ENCODE assay signal across 9 mouse cellular contexts in the genomic region with DNA sequence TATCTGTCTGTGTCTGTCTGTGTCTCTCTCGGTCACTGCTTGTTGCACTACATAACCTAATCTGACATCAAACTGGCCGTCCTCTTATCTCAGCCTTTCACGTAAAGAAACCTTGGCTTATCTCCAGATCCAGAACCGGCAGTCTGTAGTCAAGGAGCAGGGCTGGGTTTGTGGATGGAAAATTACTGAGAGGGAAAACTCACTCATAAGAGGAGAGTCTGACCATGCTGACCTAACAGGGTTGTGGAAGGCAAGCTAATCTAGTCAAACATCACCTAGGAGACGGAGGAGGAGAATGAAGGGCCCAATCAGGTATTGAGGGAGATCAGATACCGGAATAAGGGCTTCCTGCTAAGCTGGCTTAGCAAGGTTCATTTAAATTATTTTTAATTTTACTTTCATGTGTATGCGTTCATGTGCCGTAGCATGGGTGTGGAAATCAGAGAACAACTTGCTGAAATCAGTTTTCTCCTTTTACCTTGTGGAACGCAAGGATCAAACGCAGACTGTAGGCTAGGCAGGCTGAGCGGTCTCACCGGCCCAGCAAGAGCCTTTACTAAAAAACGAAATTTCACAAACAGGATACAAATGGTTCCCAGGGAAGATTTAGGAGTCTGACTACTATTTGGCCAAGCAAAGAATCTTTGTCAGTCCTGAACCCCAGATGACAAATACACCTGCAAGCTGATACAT. TPM values are rescaled to one million over a fixed set of nuclear protein-coding genes. Genes with fewer than 3 reads are reported as not detected.
DNase-seq lines count a peak whose midpoint lies in the region; ATAC-seq and TF ChIP-seq lines count a peak whose summit lies in the region.
"Had no signal": no experiment of that assay in that cellular context is flagged by ENCODE, and none has a peak within 500 bp of the region (broad histone marks: within the 10 kb centered on the region; RNA-seq: fewer than 3 reads in every experiment).

No protein-coding gene starts in this region.

- TF ChIP-seq RAD21 in MEL (IDR thresholded peaks at IDR 0.05; ENCODE audit: low read depth, low read length) = no peak

- intact Hi-C loops in heart, postnatal 36 days (cut with DNase I) = no loop called here

- peak overlapping the region; percentile 38 for H3K9ac ChIP-seq in MEL (ENCODE audit: control insufficient read depth, low read depth, low read length, poor library complexity, severe bottlenecking)
- H3K9ac ChIP-seq in embryonic facial prominence, embryonic 15.5 days = no peak overlapping the region
- H3K9ac ChIP-seq in lung, embryonic 14.5 days = no peak overlapping the region
- H3K9ac ChIP-seq: neural tube, embryonic 12.5 days had no signal

- no peaks in the 10 kb centered on the region for H3K79me2 ChIP-seq in MEL (ENCODE audit: control insufficient read depth, insufficient read depth, low read length, poor library complexity)

- peak overlapping the region; percentile 56; the same call in 1 of the 2 replicates for H3K27ac ChIP-seq in heart, embryonic 10.5 days
- H3K27ac ChIP-seq in MEL (ENCODE audit: control insufficient read depth, low read depth, low read length) = peak overlapping the region; percentile 35
- H3K27ac ChIP-seq in embryonic facial prominence, embryonic 15.5 days (replicated peaks) = peak overlapping the region; percentile 52
- peak overlapping the region; percentile 9; the same call in 1 of the 2 replicates for H3K27ac ChIP-seq in lung, embryonic 14.5 days (ENCODE audit: low read depth)
- H3K27ac ChIP-seq: neural tube, embryonic 12.5 days had no signal

- DNase-seq in heart, embryonic 10.5 days (ENCODE audit: low spot score) = no peak
- no peak for DNase-seq in heart, postnatal 36 days
- DNase-seq in MEL (ENCODE audit: low read depth, low spot score) = peak; percentile 68
- peak; percentile 56 for DNase-seq in lung, embryonic 14.5 days
- no peak for DNase-seq in right cerebral cortex, postnatal 36 days (ENCODE audit: low spot score in 2 of 2)
- no peak for DNase-seq in embryo, embryonic 10 days (ENCODE audit: low spot score)
- no peak for DNase-seq in layer of hippocampus, adult 18-20 months (ENCODE audit: low spot score in 2 of 2)

- H3K9me3 ChIP-seq in heart, embryonic 10.5 days = no peaks in the 10 kb centered on the region
- H3K9me3 ChIP-seq in MEL (replicated peaks; ENCODE audit: insufficient read depth, low read length) = no peaks in the 10 kb centered on the region
- H3K9me3 ChIP-seq in embryonic facial prominence, embryonic 15.5 days (replicated peaks) = no peaks in the 10 kb centered on the region
- H3K9me3 ChIP-seq in lung, embryonic 14.5 days (ENCODE audit: low read depth, low read length) = no peaks in the 10 kb centered on the region
- H3K9me3 ChIP-seq: neural tube, embryonic 12.5 days had no signal

- H3K36me3 ChIP-seq in heart, embryonic 10.5 days = no peaks in the 10 kb centered on the region
- H3K36me3 ChIP-seq in MEL (ENCODE audit: control insufficient read depth in 1 of 2, insufficient read depth in 2 of 2, low read length in 2 of 2) = peaks cover 0 to 8% of the 10 kb centered on the region in 2 experiments; a peak in 2 of 4 replicates
- no peaks in the 10 kb centered on the region for H3K36me3 ChIP-seq in embryonic facial prominence, embryonic 15.5 days
- H3K36me3 ChIP-seq in lung, embryonic 14.5 days (ENCODE audit: insufficient read depth) = no peaks in the 10 kb centered on the region
- H3K36me3 ChIP-seq: neural tube, embryonic 12.5 days had no signal

- no peaks in the 10 kb centered on the region for H3K27me3 ChIP-seq in heart, embryonic 10.5 days (ENCODE audit: insufficient read depth, poor library complexity, severe bottlenecking)
- H3K27me3 ChIP-seq in MEL (ENCODE audit: control insufficient read depth in 1 of 2, insufficient read depth in 2 of 2, low read length in 2 of 2) = no peaks in the 10 kb centered on the region
- H3K27me3 ChIP-seq in embryonic facial prominence, embryonic 15.5 days = no peaks in the 10 kb centered on the region
- H3K27me3 ChIP-seq in lung, embryonic 14.5 days (ENCODE audit: insufficient read depth, low read length) = no peaks in the 10 kb centered on the region
- H3K27me3 ChIP-seq: neural tube, embryonic 12.5 days had no signal

- H3K4me3 ChIP-seq in heart, embryonic 10.5 days = no peak overlapping the region
- H3K4me3 ChIP-seq in MEL (ENCODE audit: control insufficient read depth in 1 of 2, insufficient read depth in 1 of 2, low read depth in 2 of 2, low read length in 2 of 2) = peak overlapping the region; percentile 33 to 58
- no peak overlapping the region for H3K4me3 ChIP-seq in embryonic facial prominence, embryonic 15.5 days (replicated peaks)
- H3K4me3 ChIP-seq in lung, embryonic 14.5 days (ENCODE audit: low read depth, low read length) = no peak overlapping the region
- H3K4me3 ChIP-seq: neural tube, embryonic 12.5 days had no signal

- TF ChIP-seq POLR2A in MEL (IDR thresholded peaks at IDR 0.05; ENCODE audit: control insufficient read depth in 1 of 2, insufficient read depth in 1 of 2, low read depth in 1 of 2, low read length in 2 of 2, poor library complexity in 1 of 2) = peak in 1 of 2 experiments; percentile 38; a peak in 1 of 4 replicates

- TF ChIP-seq EP300 in MEL (IDR thresholded peaks at IDR 0.05; ENCODE audit: low read depth in 1 of 2, low read length in 2 of 2) = peak; percentile 26 to 51; a peak in 2 of 4 replicates

- peak overlapping the region; percentile 6; the same call in 1 of the 2 replicates for H3K4me2 ChIP-seq in embryonic facial prominence, embryonic 15.5 days (replicated peaks)
- peak overlapping the region; percentile 35 for H3K4me2 ChIP-seq in lung, embryonic 14.5 days
- H3K4me2 ChIP-seq: neural tube, embryonic 12.5 days had no signal

- peaks cover 23% of the 10 kb centered on the region for H3K4me1 ChIP-seq in heart, embryonic 10.5 days
- peaks cover 0 to 22% of the 10 kb centered on the region in 2 experiments; a peak in 2 of 4 replicates for H3K4me1 ChIP-seq in MEL (ENCODE audit: control insufficient read depth in 1 of 2, insufficient read depth in 2 of 2, low read length in 2 of 2)
- peaks cover 9% of the 10 kb centered on the region; the same call in 1 of the 2 replicates for H3K4me1 ChIP-seq in embryonic facial prominence, embryonic 15.5 days
- H3K4me1 ChIP-seq in lung, embryonic 14.5 days (ENCODE audit: insufficient read depth) = no peaks in the 10 kb centered on the region

- no peak for TF ChIP-seq CTCF in MEL (IDR thresholded peaks at IDR 0.05 in 2 of 3, conservative IDR thresholded peaks at IDR 0.05 in 1 of 3; ENCODE audit: control insufficient read depth in 1 of 3, insufficient read depth in 1 of 3, low read depth in 2 of 3, low read length in 3 of 3, poor library complexity in 1 of 3, severe bottlenecking in 1 of 3)
- no peak for TF ChIP-seq CTCF in lung, embryonic 14.5 days (IDR thresholded peaks at IDR 0.05; ENCODE audit: low read depth)

- WGBS in heart, embryonic 10.5 days = 49% methylated on average over 13 of the region's 13 CpGs
- 53% methylated on average over 13 of the region's 13 CpGs for WGBS in embryonic facial prominence, embryonic 15.5 days
- 39% methylated on average over 13 of the region's 13 CpGs for WGBS in lung, embryonic 14.5 days

- peak; percentile 66 for ATAC-seq in embryonic facial prominence, embryonic 15.5 days (ENCODE audit: insufficient number of reproducible peaks, low FRiP score, low TSS enrichment, low read depth)
- peak; percentile 74 for ATAC-seq in lung, embryonic 14.5 days (ENCODE audit: insufficient read depth)

TF ChIP-seq in MEL, 35 proteins besides CTCF, POLR2A, EP300 and RAD21 (continues in another document):
- TF ChIP-seq HCFC1 (IDR thresholded peaks at IDR 0.05; ENCODE audit: low read depth, low read length) (peak; percentile 38; the same call in 1 of the 2 replicates), MEF2A (IDR thresholded peaks at IDR 0.05; ENCODE audit: extremely low read depth, insufficient replicate concordance, low read depth, low read length, poor library complexity, severe bottlenecking) (no peak), MXI1 (IDR thresholded peaks at IDR 0.05; ENCODE audit: low read depth, low read length) (peak; percentile 83), TBP (IDR thresholded peaks at IDR 0.05; ENCODE audit: low read depth, low read length) (no peak), ZKSCAN1 (IDR thresholded peaks at IDR 0.05; ENCODE audit: low read depth, low read length) (no peak), CHD2 (IDR thresholded peaks at IDR 0.05; ENCODE audit: low read length) (no peak), RCOR1 (IDR thresholded peaks at IDR 0.05; ENCODE audit: low read depth, low read length) (0 out of 2 replicates have a peak, but pooled peaks have one; percentile 46)

RNA-seq across cellular contexts. Expression of a gene that starts 12.1 kb away (rescaled TPM):
- 9.0 and 11.0 TPM in 2 replicates for polyA plus RNA-seq in heart, embryonic 10.5 days (2016; fragmentation: Nextera tagmentation; extraction: Ambion mirVana)
- 1 to 10 TPM; 2.5 to 3.9 TPM for total RNA-seq in heart, postnatal 36 days (2021)
- total RNA-seq in MEL (2012; rRNA removed) = not detected in 2 replicates
- polyA plus RNA-seq in MEL (2012; ENCODE audit: insufficient read depth in 1 of 2, insufficient read length in 2 of 2, low read depth in 1 of 2, low replicate concordance in 2 of 2, missing spikeins in 1 of 2) = under 1 TPM in 1 of 2 experiments, not detected in 1; 0.49 TPM
- 4.1 and 4.8 TPM in 2 replicates for polyA plus RNA-seq in embryonic facial prominence, embryonic 15.5 days (2015; fragmentation: Nextera tagmentation; extraction: Ambion mirVana)
- 7.5 and 8.0 TPM in 2 replicates for polyA plus RNA-seq in lung, embryonic 14.5 days (2014; fragmentation: Nextera tagmentation; extraction: Ambion mirVana)
- 10 to 100 TPM; 19.9 to 20.3 TPM for total RNA-seq in layer of hippocampus, adult 18-20 months (2021)

RNA-seq across cellular contexts. Expression of a gene that starts 14.6 kb away (rescaled TPM):
- polyA plus RNA-seq in heart, embryonic 10.5 days (2016; fragmentation: Nextera tagmentation; extraction: Ambion mirVana) = 34.4 and 38.1 TPM in 2 replicates
- 10 to 100 TPM; 26.2 to 26.5 TPM for total RNA-seq in heart, postnatal 36 days (2021)
- 30.1 and 33.6 TPM in 2 replicates for total RNA-seq in MEL (2012; rRNA removed)
- 10 to 100 TPM in 1 of 2 experiments, not detected in 1; 41.7 TPM for polyA plus RNA-seq in MEL (2012; ENCODE audit: insufficient read depth in 1 of 2, insufficient read length in 2 of 2, low read depth in 1 of 2, low replicate concordance in 2 of 2, missing spikeins in 1 of 2)
- 33.8 and 40.4 TPM in 2 replicates for polyA plus RNA-seq in embryonic facial prominence, embryonic 15.5 days (2015; fragmentation: Nextera tagmentation; extraction: Ambion mirVana)
- 48.4 and 57.5 TPM in 2 replicates for polyA plus RNA-seq in lung, embryonic 14.5 days (2014; fragmentation: Nextera tagmentation; extraction: Ambion mirVana)
- 10 to 100 TPM; 64.9 to 68.0 TPM for total RNA-seq in layer of hippocampus, adult 18-20 months (2021)

RNA-seq across cellular contexts. Expression of a gene that starts 37.1 kb away (rescaled TPM):
- 50.3 and 61.2 TPM in 2 replicates for polyA plus RNA-seq in heart, embryonic 10.5 days (2016; fragmentation: Nextera tagmentation; extraction: Ambion mirVana)
- 10 to 100 TPM; 44.8 to 54.0 TPM for total RNA-seq in heart, postnatal 36 days (2021)
- 20.8 and 21.8 TPM in 2 replicates for total RNA-seq in MEL (2012; rRNA removed)
- polyA plus RNA-seq in MEL (2012; ENCODE audit: insufficient read depth in 1 of 2, insufficient read length in 2 of 2, low read depth in 1 of 2, low replicate concordance in 2 of 2, missing spikeins in 1 of 2) = 10 to 100 TPM in 1 of 2 experiments, not detected in 1; 24.3 TPM
- 63.6 and 64.2 TPM in 2 replicates for polyA plus RNA-seq in embryonic facial prominence, embryonic 15.5 days (2015; fragmentation: Nextera tagmentation; extraction: Ambion mirVana)
- 71.3 and 77.8 TPM in 2 replicates for polyA plus RNA-seq in lung, embryonic 14.5 days (2014; fragmentation: Nextera tagmentation; extraction: Ambion mirVana)
- total RNA-seq in layer of hippocampus, adult 18-20 months (2021) = 10 to 100 TPM; 35.8 to 36.5 TPM

Comparison
In these comparisons a context has a peak if more than half of its experiments do, and no peak if none do; other contexts are left out.
1. DNase-seq: peak in MEL (single experiment) and lung, embryonic 14.5 days (single experiment); none in heart, embryonic 10.5 days (single experiment), heart, postnatal 36 days (0 of 2), right cerebral cortex, postnatal 36 days (0 of 2), embryo, embryonic 10 days (single experiment) and layer of hippocampus, adult 18-20 months (0 of 2).
2. H3K4me3 ChIP-seq: peak in MEL (2 of 2); none in heart, embryonic 10.5 days (single experiment), embryonic facial prominence, embryonic 15.5 days (single experiment) and lung, embryonic 14.5 days (single experiment).
3. Peak in every context shown above with its lines, with median percentiles within 50 percentile points of each other: H3K27ac ChIP-seq.